In genomic region chr12:33201491-33202210, GRCm38 (mm10) we compare ENCODE assay signal across 18 mouse cellular contexts. TPM values are rescaled to one million over a fixed set of nuclear protein-coding genes. Genes with fewer than 3 reads are reported as not detected.
DNase-seq lines count a peak whose midpoint lies in the region; ATAC-seq and TF ChIP-seq lines count a peak whose summit lies in the region.
"Had no signal": no experiment of that assay in that cellular context is flagged by ENCODE, and none has a peak within 500 bp of the region (broad histone marks: within the 10 kb centered on the region; RNA-seq: fewer than 3 reads in every experiment).

No protein-coding gene starts in this region.

- DNase-seq in midbrain, embryonic 10.5 days (ENCODE audit: low spot score): no peak
- no peak for DNase-seq in midbrain, embryonic 14.5 days
- peak; percentile 30 for DNase-seq in ES-E14 (ENCODE audit: low read depth, low spot score)
- no peak for DNase-seq in ovary, postnatal 10 days (ENCODE audit: low spot score)
- DNase-seq in layer of hippocampus, postnatal 25 days (ENCODE audit: extremely low spot score in 1 of 2, low spot score in 1 of 2): no peak
- DNase-seq: gastrocnemius, postnatal 10 days; heart, adult 2 months; kidney, adult 2 months; kidney, postnatal 14 days; liver, postnatal 0 days; lung, postnatal 10 days; retina, postnatal 1 day had no signal

- 0 out of 2 replicates have a peak, but pooled peaks have one; percentile 15 for ATAC-seq in forebrain, embryonic 15.5 days (replicated peaks)
- no peak for ATAC-seq in forebrain, embryonic 13.5 days
- ATAC-seq in midbrain, embryonic 14.5 days (ENCODE audit: low FRiP score, low TSS enrichment): no peak
- ATAC-seq: liver, postnatal 0 days had no signal

- no peak overlapping the region for H3K27ac ChIP-seq in forebrain, embryonic 15.5 days (replicated peaks)
- H3K27ac ChIP-seq in forebrain, embryonic 13.5 days: no peak overlapping the region
- 0 out of 2 replicates have a peak overlapping the region, but pooled peaks have one; percentile 63 for H3K27ac ChIP-seq in midbrain, embryonic 10.5 days (replicated peaks)
- H3K27ac ChIP-seq in midbrain, embryonic 14.5 days (replicated peaks; ENCODE audit: low read depth, low read length): no peak overlapping the region
- peak overlapping the region; percentile 78 for H3K27ac ChIP-seq in ES-E14 (ENCODE audit: insufficient read depth, low read depth, low read length, poor library complexity, severe bottlenecking)
- H3K27ac ChIP-seq: embryonic facial prominence, embryonic 13.5 days; heart, adult 2 months; heart, embryonic 15.5 days; layer of hippocampus, adult 2 months; limb, embryonic 15.5 days had no signal

- H3K4me3 ChIP-seq in forebrain, embryonic 15.5 days: no peak overlapping the region
- H3K4me3 ChIP-seq in forebrain, embryonic 13.5 days: no peak overlapping the region
- no peak overlapping the region for H3K4me3 ChIP-seq in midbrain, embryonic 10.5 days
- no peak overlapping the region for H3K4me3 ChIP-seq in midbrain, embryonic 14.5 days (replicated peaks; ENCODE audit: low read depth, low read length)
- no peak overlapping the region for H3K4me3 ChIP-seq in ES-E14 (ENCODE audit: insufficient read depth in 1 of 2, low read depth in 1 of 2, low read length in 2 of 2, poor library complexity in 1 of 2, severe bottlenecking in 1 of 2)
- H3K4me3 ChIP-seq: embryonic facial prominence, embryonic 13.5 days; heart, adult 2 months; heart, embryonic 15.5 days; layer of hippocampus, adult 2 months; limb, embryonic 15.5 days had no signal

- no peak overlapping the region for H3K4me2 ChIP-seq in forebrain, embryonic 15.5 days (replicated peaks)
- H3K4me2 ChIP-seq in forebrain, embryonic 13.5 days: no peak overlapping the region
- H3K4me2 ChIP-seq in midbrain, embryonic 14.5 days (ENCODE audit: low read length): no peak overlapping the region
- H3K4me2 ChIP-seq: embryonic facial prominence, embryonic 13.5 days; heart, embryonic 15.5 days; limb, embryonic 15.5 days had no signal

- no peaks in the 10 kb centered on the region for H3K9me3 ChIP-seq in forebrain, embryonic 15.5 days
- 0 out of 2 replicates have a peak, but pooled peaks cover 4% of the 10 kb centered on the region for H3K9me3 ChIP-seq in forebrain, embryonic 13.5 days (replicated peaks)
- peaks cover 3% of the 10 kb centered on the region for H3K9me3 ChIP-seq in midbrain, embryonic 10.5 days (replicated peaks)
- H3K9me3 ChIP-seq in midbrain, embryonic 14.5 days (ENCODE audit: control insufficient read depth, low read length): no peaks in the 10 kb centered on the region
- no peaks in the 10 kb centered on the region for H3K9me3 ChIP-seq in ES-E14 (ENCODE audit: control insufficient read depth, insufficient read depth, low read depth, low read length)
- H3K9me3 ChIP-seq: embryonic facial prominence, embryonic 13.5 days; heart, embryonic 15.5 days; limb, embryonic 15.5 days had no signal

- peaks cover 15% of the 10 kb centered on the region for H3K4me1 ChIP-seq in forebrain, embryonic 15.5 days
- peaks cover 25% of the 10 kb centered on the region for H3K4me1 ChIP-seq in forebrain, embryonic 13.5 days
- H3K4me1 ChIP-seq in midbrain, embryonic 10.5 days: peaks cover 32% of the 10 kb centered on the region
- H3K4me1 ChIP-seq in midbrain, embryonic 14.5 days (ENCODE audit: control insufficient read depth, insufficient read depth, low read length): no peaks in the 10 kb centered on the region
- H3K4me1 ChIP-seq in ES-E14 (ENCODE audit: control insufficient read depth in 2 of 2, insufficient read depth in 2 of 2, low read length in 2 of 2, poor library complexity in 1 of 2): peaks cover 7 to 25% of the 10 kb centered on the region in 2 experiments; a peak in 2 of 4 replicates

- no peak overlapping the region for H3K9ac ChIP-seq in forebrain, embryonic 15.5 days (replicated peaks)
- no peak overlapping the region for H3K9ac ChIP-seq in forebrain, embryonic 13.5 days
- H3K9ac ChIP-seq in midbrain, embryonic 14.5 days (replicated peaks; ENCODE audit: low read length): no peak overlapping the region
- H3K9ac ChIP-seq in ES-E14 (ENCODE audit: insufficient read depth, low read depth, low read length, poor library complexity, severe bottlenecking): no peak overlapping the region
- H3K9ac ChIP-seq: embryonic facial prominence, embryonic 13.5 days; heart, embryonic 15.5 days; limb, embryonic 15.5 days; liver, postnatal 0 days had no signal

- WGBS in forebrain, embryonic 15.5 days: 76% methylated on average over 7 of the region's 7 CpGs
- WGBS in forebrain, embryonic 13.5 days: 75% methylated on average over 7 of the region's 7 CpGs
- 72% methylated on average over 7 of the region's 7 CpGs for WGBS in midbrain, embryonic 10.5 days
- 58% methylated on average over 7 of the region's 7 CpGs for WGBS in midbrain, embryonic 14.5 days

- in situ Hi-C loops in ES-E14 (cut with MboI; ENCODE audit: low sequenced_read_pairs in 2 of 2, unreplicated experiment in 2 of 2): no loop called here

- no peaks in the 10 kb centered on the region for H3K36me3 ChIP-seq in forebrain, embryonic 15.5 days
- 0 out of 2 replicates have a peak, but pooled peaks cover 2% of the 10 kb centered on the region for H3K36me3 ChIP-seq in forebrain, embryonic 13.5 days (ENCODE audit: poor library complexity, severe bottlenecking)
- peaks cover 2% of the 10 kb centered on the region; the same call in 1 of the 2 replicates for H3K36me3 ChIP-seq in midbrain, embryonic 10.5 days
- no peaks in the 10 kb centered on the region for H3K36me3 ChIP-seq in midbrain, embryonic 14.5 days (ENCODE audit: control insufficient read depth, insufficient read depth, low read length)
- H3K36me3 ChIP-seq in ES-E14 (ENCODE audit: control insufficient read depth, insufficient read depth, low read length, poor library complexity, severe bottlenecking): no peaks in the 10 kb centered on the region; the same call in 1 of the 2 replicates
- H3K36me3 ChIP-seq: heart, embryonic 15.5 days; limb, embryonic 15.5 days had no signal

- H3K27me3 ChIP-seq in forebrain, embryonic 15.5 days: no peaks in the 10 kb centered on the region
- H3K27me3 ChIP-seq in forebrain, embryonic 13.5 days: no peaks in the 10 kb centered on the region
- no peaks in the 10 kb centered on the region for H3K27me3 ChIP-seq in midbrain, embryonic 10.5 days (ENCODE audit: low read depth, poor library complexity, severe bottlenecking)
- H3K27me3 ChIP-seq in midbrain, embryonic 14.5 days (ENCODE audit: control insufficient read depth, insufficient read depth, low read length): no peaks in the 10 kb centered on the region
- H3K27me3 ChIP-seq: embryonic facial prominence, embryonic 13.5 days; heart, embryonic 15.5 days; limb, embryonic 15.5 days had no signal

TF ChIP-seq in ES-E14, 5 proteins besides CTCF, POLR2A, EP300 and RAD21:
- TF ChIP-seq MAFK (IDR thresholded peaks at IDR 0.05; ENCODE audit: insufficient read depth, low read depth, low read length): no peak
- no peak for TF ChIP-seq ZC3H11A (IDR thresholded peaks at IDR 0.05; ENCODE audit: borderline replicate concordance, low read depth, low read length)
- no peak for TF ChIP-seq ZNF384 (IDR thresholded peaks at IDR 0.05; ENCODE audit: low read depth, low read length)
- TF ChIP-seq HCFC1 (IDR thresholded peaks at IDR 0.05; ENCODE audit: borderline replicate concordance, insufficient read depth, low read length): no peak
- no peak for TF ChIP-seq CHD2 (IDR thresholded peaks at IDR 0.05; ENCODE audit: low read depth, low read length)

RNA-seq across cellular contexts. Expression of gene Atxn7l1, which starts 54.2 kb away (rescaled TPM):
- polyA plus RNA-seq in forebrain, embryonic 15.5 days (2015; fragmentation: Nextera tagmentation; extraction: Ambion mirVana): 15.4 and 17.6 TPM in 2 replicates
- polyA plus RNA-seq in forebrain, embryonic 13.5 days (2015; fragmentation: Nextera tagmentation; extraction: Ambion mirVana): 13.9 and 15.4 TPM in 2 replicates
- 10.0 and 10.6 TPM in 2 replicates for polyA plus RNA-seq in midbrain, embryonic 10.5 days (2016; fragmentation: Nextera tagmentation; extraction: Ambion mirVana)
- 22.6 and 23.9 TPM in 2 replicates for polyA plus RNA-seq in midbrain, embryonic 14.5 days (2014; fragmentation: Nextera tagmentation; extraction: Ambion mirVana)
- 3.9 and 4.9 TPM in 2 replicates for total RNA-seq in ES-E14 (2012; rRNA removed)
- total RNA-seq in layer of hippocampus, postnatal 25 days (2021): 10 to 100 TPM; 47.3 to 56.3 TPM

Comparison
In these comparisons a context has a peak if more than half of its experiments do, and no peak if none do; other contexts are left out.
1. H3K27ac ChIP-seq: peak in midbrain, embryonic 10.5 days (single experiment) and ES-E14 (single experiment); none in forebrain, embryonic 15.5 days (single experiment), forebrain, embryonic 13.5 days (single experiment) and midbrain, embryonic 14.5 days (single experiment).